Mouse (Mus musculus) CH12.LX (cell line): ENCODE data around the gene Plin3.

Source experiments
- CTCF ChIP-seq, 2 experiments: IDR thresholded peaks in 1 of 2; conservative IDR thresholded peaks in 1 of 2; 2 replicates each; pipeline ENCODE4 v1.5.1; 2011 to 2012; ENCODE audit warnings: low read depth in 2 of 2, low read length in 2 of 2, improper control_type of control experiment in 1 of 2, inconsistent platforms in 1 of 2, mild to moderate bottlenecking in 1 of 2, moderate library complexity in 1 of 2
- ZNF384 ChIP-seq: IDR thresholded peaks from 2 replicates; pipeline ENCODE4 v1.6.1; 2012; ENCODE audit warnings: low read depth, low read length, improper control_type of control experiment, inconsistent platforms

DNA sequence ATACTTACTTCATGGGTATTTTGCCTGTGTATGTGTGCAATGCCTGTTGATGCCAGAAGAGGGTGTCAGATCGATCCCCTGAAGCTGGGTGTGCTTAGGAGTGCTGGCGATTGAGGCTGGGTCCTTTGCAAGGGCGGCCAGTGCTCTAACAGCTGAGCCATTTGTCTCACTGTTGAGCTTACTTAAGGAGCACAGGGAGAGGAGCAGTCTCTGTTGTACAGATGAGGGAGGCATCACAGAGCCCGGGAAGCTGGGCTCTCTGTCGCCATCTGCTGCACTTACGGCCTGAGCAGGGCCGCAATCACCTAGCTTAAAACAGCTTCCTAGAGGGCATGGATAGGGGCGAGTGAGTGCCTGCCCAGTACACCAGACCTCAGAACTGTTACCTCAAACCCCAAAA is 40.3 kb upstream of the Plin3 start:
- TF ChIP-seq CTCF (conservative IDR thresholded peaks at IDR 0.05 in 1 of 2, IDR thresholded peaks at IDR 0.05 in 1 of 2; ENCODE audit: low read depth in 2 of 2, low read length in 2 of 2): peak; percentile 31 to 57; a peak in 3 of 4 replicates
- no peak for TF ChIP-seq ZNF384
